Mouse (Mus musculus): ENCODE measurements around the gene Dcun1d2.
A peak's percentile ranks its signal among the peaks of the same experiment; 100 is the strongest.

- TF ChIP-seq CTCF (IDR thresholded peaks at IDR 0.05; ENCODE audit: extremely low read depth, insufficient read depth, insufficient read length, insufficient replicate concordance) (peak; percentile 49; the same call in 1 of the 2 replicates), POLR2A (IDR thresholded peaks at IDR 0.05; ENCODE audit: low read depth, low read length) (no peak)
Measured at GRCm38 (mm10) chr8:13254019-13254418, 33.9 kb downstream of the Dcun1d2 start, which contains the start of gene Adprhl1.
